Mouse (Mus musculus) erythroblast, adult 5-6 weeks (primary cell): ENCODE measurements around the gene Tbp. TPM values are rescaled to one million over a fixed set of nuclear protein-coding genes. Genes with fewer than 3 reads are reported as not detected.

ENCODE experiments used
- ATAC-seq: replicated peaks from 2 replicates; pipeline ENCODE4 v1.8.0; 2016; ENCODE audit warnings: moderate number of reproducible peaks, mild to moderate bottlenecking, moderate TSS enrichment, inconsistent platforms; ENCODE audit not compliant: poor library complexity, low FRiP score, severe bottlenecking
- total RNA-seq, 2 experiments: library from RNA; stranded (forward) in 1 of 2; stranded (reverse) in 1 of 2; fragments of 150-400 nt in 1 of 2; fragments of 200-764, 138-1000 nt in 1 of 2; gene quantifications; 2 replicates each; pipeline versions ENCODE4 v1.2.3 to v1.2.4; 2015 to 2017; ENCODE audit warnings: low replicate concordance in 2 of 2

The Tbp gene
- total RNA-seq (2015; ENCODE audit: low replicate concordance) (44.5 and 61.7 TPM in 2 replicates), total RNA-seq (2017; ENCODE audit: low replicate concordance) (15.3 and 33.3 TPM in 2 replicates)

DNA sequence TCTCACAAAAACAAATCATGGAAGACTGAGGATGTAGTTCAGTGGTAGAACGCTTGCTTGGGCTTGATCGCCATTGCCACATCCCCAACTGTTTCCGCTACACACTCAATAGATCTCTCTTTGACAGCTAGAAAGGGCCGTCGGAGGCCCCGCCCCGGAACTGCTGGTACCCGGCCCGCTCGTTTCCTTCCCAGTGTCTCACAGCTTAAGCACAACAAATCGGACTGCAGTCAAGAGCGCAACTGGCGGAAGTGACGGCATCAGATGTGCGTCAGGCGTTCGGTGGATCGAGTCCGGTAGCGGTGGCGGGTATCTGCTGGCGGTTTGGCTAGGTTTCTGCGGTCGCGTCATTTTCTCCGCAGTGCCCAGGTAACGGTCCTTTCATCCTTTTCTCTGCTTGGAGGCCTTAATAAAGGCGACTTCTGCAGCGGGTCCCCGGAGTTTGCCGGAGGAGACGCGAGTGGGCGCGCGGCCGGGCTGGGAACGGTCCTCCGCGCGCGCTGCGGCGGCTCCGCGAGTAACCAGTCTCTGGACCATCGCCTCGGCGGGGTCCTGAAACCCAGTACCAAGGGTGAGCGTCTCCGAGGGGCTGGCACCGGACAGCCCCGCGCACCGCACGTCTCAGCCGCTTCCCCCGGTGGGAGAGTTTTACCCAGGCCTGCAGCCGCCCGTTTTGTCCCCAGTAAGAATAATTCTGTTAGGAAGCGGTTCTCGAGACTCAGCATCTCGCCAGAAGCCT lies at the start of gene Tbp, which contains the start of gene Psmb1:
TSS of gene Tbp (plus strand) at position 233 of the 739 bp plus-strand sequence.
TSS of gene Psmb1 (minus strand) at position 96 of the 739 bp plus-strand sequence.
- ATAC-seq: peak; percentile 90

DNA sequence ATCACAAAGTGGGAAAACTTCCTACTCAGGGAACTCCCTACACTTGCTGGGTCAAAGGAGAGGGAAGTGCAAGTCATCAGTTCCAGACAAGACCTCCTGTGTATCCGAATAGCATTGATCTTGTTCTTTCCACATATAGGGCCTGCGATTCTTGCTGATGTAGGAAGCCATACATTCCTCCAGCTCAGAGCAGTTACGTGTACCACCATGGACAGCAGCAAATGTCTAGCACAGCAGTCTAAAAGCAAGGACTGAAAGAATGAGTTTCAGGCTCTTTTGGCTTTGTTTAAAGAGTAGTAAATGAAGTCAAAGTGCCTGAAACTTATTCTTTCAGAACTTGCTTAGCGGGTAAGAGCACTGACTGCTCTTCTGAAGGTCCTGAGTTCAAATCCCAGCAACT lies 44.5 kb upstream of the Tbp start:
- ATAC-seq: no peak

DNA sequence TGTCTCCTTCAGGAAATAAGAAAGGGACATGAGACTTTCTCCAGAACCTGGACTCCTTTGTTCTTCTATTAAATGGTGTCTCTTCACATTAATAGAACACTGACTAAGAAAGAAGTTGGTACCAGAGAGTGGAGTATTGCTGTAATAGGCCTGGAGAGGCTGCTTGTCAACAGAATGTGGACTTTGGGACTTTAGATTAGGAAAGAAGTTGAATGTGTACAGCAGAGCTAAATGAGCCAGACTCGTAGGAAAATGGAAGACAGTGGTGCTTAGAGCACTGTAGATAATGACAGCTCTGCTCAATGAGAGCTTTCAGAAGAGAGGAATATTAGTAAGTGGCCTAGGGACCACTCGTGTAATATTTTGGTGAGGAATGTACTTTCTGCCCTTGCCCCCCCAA lies 43.1 kb upstream of the Tbp start:
- ATAC-seq: no peak

DNA sequence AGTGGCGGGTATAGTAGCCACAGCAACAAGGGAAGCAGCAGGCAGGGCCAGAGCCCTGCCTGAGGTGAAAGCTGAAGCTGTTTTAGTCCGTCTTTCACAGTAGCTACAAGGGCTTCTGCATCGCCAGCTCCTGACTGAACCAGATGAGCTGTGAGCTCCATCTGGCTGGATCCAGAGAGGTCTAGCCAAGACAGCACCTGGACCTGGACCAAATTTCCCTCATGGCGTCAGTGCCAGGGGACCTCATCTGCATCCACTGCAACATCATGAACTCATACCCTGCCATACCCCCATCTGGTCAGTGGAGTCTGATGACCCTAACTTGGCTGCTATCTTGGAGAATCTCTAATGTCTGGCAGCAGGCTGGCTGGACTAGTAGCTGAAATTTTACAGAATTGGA lies 39.9 kb upstream of the Tbp start:
- ATAC-seq: no peak

DNA sequence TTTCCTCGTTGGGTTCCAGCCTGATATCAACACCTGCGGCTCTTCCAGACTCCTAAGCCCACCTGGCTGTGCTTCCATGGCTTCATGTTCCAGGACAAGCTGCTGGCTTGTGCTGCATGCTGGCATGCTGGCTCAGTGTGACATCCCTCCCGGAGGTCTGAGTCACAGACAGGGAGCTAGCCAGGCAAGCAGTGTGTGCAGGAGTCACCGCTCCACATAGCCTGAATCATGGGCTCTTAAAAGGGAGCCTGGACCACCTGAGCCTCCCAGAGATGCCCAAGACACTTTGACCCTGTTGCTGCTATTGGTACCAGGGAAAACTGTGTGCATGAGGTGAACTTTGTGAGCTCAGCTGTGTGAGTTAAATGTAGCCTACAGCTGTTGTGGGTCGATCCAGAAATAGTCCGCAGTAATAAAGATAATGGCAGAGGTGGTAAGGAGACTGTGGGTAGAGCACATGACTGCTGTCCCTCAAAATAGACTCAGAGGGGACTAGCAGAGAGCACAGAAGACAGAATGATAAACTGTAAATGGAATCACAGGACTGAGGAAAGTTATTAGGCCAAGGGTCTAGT lies 37.7 kb upstream of the Tbp start:
- ATAC-seq: no peak

DNA sequence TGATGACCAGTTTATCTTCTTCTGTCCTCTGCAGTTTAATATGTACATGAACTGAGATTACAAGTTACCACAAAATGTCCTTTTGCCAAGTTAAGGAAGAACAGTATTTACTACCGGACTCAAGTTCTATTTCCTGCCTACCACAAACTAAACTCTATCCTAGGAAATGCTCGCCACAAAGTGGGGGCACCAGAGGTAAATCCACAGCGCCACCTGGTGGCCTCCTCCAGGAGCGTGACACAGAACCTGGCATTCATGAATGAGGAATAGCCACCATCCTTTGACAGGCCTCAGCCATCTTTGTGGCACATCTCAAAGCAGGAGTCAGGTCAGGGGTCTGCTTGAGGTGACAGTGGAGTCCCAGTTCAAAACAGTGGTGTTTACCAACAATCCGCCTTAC lies 32.0 kb upstream of the Tbp start:
- ATAC-seq: peak; percentile 94

DNA sequence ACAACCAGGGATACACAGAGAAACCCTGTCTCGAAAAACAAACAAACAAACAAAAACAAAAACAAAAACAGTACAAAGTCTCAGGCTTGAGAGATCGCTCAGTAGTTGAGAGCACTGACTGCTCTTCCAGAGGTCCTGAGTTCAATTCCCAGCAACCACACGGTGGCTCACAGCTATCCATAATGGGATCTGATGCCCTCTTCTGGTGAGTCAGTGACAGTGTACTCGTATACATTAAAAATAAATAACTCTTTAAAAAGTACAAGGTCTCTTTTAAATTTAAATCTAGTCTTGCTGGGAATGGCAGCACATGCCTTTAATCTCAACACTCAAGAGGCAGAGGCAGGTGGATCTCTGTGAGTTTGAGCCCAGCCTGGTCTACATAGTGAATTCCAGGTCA lies 27.0 kb upstream of the Tbp start:
- ATAC-seq: no peak

DNA sequence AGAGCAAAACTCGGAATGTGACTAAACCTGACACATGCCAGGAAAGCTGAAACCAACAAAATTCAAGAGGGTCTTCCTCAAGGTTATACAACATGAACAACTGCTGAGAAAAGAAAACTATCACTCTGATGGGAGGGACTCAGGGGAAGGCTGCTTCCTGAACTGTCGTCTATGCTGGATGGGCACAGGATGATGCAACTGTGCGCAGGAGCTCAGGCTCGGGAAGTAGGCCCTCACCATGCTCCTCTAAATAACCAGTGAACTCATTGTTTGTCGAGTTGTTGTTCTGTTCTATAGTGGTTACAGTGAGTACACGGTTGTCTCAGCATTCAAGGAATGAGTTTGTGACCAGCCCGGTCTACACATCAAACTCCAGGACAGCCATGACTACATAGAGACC lies 9.1 kb upstream of the Tbp start:
- no peak for ATAC-seq

DNA sequence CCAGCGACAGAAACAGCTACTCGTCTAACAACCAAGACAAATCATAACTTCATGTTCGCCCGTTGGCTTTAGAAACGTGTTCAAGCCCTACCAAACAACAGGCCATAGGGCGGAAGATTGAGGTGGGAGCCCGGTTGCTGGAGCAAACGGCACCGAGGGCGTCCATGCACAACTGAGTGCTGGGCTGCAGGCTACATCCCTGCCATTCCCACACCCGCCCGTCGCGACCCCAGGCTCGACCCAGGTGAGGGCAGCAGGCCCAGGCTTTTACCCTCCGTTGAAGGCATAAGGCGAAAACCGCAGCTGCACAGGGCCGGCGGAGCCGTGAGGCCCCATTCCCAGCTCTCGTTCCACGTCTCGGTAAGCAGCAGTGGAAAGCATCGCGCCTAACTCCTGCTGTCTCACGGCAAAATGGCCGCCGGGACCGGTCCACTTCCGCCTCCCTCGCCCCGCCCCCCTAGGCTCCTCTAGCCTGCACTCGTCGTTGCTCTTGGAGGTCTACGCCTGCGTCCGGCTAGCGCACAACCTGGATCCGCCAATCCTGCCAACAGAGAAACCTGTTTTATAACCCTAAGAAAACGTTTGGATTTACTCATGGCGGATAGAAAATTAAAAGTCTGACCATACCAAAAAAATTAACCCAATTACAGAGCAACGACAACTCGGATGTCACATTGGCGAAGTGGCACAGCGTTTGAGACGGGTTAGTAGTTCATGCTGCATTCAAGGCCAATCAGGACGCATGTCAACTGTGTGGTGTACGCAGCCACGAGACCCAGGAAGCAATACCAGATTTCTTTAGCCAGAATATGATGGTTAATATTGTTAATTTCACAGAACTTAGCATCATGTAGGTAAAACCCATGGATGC lies 1.6 kb upstream of the Tbp start:
- peak; percentile 94 for ATAC-seq

DNA sequence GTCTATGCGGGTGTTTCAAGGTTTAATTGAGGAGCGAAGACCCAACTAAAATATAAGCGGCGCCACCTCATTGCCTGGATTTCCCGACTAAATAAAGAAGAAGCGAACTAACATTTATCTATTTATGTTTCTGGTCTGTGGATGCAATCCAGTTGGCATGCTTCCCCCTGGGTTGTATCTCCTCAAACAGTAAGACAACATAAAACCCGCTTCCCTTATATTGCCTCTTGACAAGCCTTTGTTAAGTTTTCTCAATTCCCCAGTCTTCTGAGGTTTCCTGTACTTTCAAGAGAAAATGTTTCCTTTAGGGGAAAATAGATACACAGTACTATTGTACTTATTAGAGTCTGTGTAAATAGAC lies 955 bp upstream of the Tbp start:
- ATAC-seq: no peak

DNA sequence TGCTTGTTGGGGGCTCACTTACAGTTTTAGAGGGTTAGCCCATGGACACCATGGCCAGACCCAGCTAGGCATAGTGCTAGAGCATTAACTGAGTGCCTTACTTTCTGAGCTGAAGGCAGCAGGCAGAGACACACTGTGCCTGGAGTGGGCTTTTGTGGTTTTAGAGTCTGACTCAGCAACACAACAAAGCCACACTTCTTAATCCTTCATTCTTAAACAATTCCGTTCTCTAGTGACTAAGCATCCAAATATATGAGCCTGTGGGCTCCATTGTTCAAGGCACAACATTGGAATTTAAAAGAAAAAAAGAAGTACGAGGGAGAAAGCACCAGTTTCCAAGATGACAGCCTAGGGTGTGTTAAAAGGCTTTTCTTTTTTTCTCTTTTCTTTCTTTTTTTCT lies 11.0 kb downstream of the Tbp start:
- no peak for ATAC-seq

DNA sequence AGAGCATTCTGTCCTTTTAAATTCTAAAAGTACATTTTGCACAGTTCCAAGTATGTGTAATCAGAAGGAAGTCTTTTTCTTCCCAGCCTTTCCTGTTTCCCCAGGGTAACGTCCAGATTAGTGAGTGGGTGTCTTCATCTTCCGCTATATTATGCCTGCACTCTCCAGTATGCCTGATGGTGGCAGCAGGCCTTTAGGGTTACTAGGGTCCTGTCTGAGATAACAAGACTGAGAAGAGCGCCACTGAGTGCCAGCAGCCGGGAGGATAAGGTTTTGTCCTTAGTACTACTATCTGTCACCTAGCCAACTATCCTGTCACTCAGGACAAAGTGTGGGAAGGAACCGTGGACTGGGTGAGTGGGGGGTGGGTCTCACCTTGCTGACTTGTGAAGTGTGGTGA lies 18.1 kb downstream of the Tbp start:
- no peak for ATAC-seq

DNA sequence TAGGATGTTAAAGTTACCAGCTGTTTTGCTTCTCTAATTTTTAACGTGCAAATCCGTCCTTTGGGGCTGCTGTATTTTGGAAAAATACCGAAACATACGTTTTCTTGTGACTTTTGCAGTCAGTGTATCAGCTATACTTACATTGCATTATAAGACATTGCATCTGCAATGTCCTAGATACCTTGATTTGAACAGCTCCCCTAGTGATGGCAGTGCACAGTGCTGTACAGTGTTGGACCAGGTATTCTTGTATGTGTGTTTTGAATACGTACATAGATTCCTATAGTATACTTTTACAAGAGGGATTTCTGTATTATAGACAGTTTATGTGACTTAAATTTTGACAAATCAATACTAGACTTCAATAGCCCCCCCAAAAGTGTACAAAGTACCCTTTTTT lies 18.5 kb downstream of the Tbp start:
- ATAC-seq: no peak

DNA sequence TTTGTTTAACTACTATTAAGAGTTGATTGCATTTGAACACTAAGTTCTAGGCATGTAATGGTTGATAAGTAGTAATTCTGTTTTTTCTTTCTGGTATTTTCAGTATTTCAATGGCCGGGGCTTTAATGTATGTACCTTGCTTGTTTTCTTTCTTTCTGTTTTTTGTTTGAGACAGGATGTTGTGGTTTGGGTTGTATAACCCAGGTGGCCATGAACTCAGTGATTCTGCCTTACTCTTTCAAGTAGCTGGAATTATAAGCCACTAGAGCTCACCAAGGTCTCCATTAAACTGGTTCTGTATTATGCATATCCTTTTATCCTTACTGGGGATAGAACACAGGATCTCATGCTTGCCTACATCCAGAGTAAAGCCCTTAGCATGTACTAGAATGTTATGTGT lies 19.1 kb downstream of the Tbp start:
- ATAC-seq: no peak

DNA sequence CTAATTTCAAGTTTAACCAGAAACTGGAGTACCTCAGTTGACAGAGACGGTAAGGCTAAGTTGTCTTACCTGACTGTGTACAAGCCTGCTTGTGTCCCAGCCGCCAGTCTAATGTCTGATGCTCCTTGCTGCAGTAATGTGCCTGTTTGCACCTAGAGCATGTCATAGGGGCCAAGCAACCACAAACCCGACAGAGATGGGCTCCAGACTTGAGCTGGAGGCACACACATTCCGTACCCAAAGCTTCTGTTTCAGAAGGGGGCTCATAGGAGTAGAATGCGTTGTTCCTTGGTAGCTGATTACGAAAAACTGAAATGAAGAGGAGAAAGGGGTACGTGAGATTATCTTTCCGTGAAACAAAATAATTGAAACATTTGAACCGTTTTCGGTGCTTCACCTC lies 26.6 kb downstream of the Tbp start:
- ATAC-seq: no peak

DNA sequence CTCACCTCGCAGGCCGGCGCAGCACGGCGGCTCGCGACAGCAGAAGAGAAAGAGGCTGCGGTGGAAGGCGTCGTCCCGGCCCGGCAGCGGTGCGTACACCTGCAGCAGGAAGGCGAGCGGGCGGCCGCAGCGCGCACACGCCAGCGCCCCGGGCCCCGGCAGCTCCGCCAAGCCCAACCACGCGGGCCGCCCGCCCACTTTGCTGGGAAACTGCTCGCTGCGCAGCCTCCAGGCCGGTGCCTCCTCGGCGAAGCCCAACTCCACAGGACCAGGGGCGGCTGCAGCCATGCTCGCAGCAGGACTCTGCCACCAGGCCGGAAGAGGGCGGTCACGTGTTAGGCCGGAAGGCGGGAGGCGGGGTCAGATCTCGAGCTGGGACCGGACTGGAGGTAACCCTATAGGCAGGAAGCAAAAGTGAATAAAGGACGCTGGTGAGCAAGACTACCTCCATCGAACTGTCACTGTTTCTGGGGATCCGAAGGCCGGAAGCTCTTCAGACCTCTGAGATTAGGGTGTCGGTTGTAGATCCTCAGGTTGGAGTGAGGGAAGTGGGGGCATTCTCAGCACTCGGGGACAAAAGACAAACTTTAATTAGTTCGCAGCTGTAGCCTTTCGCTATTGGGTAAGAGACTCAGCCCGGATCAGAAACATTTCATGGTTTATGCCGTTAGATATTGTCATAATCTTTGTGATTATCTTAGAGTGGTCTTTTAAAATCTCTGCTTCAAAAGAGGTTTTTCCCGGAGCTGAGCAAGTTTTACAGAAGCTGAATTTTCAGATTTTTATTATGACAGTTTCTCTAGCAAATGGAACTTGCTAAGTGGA lies 27.5 kb downstream of the Tbp start, which contains the start of gene Pdcd2:
TSS of gene Pdcd2 (minus strand) at position 316 of the 825 bp plus-strand sequence.
- ATAC-seq: peak; percentile 100

DNA sequence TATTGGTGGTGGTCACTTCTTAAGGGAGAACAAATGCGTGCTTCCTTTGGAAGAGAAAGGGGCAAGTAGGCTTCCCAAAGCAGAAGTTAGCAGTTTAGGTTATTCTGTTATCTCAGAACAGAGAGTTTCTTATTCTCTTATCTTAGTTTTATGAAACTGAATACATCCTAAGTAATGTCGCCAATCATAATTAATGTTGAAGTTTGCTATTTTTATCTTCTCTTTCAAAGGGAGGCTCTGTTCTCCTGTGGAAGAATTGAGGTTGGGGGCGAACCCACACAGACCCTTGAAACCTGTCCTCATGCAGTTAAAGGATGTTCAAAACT lies 28.1 kb downstream of the Tbp start:
- no peak for ATAC-seq

DNA sequence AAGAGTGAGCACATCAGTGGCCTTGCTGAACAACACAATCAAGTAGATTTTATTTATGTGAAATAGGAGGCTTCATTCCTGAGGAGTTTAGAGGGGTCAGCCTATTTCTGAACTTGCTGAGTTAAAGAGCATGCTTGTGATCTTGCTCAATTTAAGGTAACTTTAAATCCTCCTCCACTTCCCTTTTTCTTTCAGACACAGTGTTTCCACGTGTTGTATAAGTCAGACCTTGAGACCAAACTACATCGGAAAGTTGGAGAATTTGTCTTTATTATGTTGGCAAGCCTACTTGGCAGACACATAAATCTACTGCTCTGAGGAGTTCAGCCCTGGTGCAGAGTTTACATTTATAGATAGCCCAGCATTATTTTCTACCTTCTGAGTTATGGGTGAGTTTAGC lies 29.2 kb downstream of the Tbp start:
- ATAC-seq: no peak

DNA sequence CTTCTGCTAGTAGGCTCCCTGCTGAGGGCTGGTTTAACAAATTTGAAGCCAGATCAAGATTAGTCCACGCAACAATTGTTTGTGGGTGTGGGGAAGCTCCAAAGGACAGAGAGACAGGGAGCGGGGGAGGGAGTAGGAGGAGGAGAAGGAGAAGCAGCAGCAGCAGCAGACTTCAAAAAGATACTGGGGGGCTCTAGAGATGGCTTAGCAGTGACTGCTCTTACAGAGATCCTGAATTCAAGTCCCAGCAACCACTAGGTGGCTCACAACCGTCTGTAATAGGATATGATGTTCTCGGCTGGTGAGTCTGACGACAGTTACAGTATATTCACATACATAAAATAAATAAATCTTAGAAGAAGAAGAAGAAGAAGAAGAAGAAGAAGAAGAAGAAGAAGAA lies 30.5 kb downstream of the Tbp start:
- ATAC-seq: no peak

DNA sequence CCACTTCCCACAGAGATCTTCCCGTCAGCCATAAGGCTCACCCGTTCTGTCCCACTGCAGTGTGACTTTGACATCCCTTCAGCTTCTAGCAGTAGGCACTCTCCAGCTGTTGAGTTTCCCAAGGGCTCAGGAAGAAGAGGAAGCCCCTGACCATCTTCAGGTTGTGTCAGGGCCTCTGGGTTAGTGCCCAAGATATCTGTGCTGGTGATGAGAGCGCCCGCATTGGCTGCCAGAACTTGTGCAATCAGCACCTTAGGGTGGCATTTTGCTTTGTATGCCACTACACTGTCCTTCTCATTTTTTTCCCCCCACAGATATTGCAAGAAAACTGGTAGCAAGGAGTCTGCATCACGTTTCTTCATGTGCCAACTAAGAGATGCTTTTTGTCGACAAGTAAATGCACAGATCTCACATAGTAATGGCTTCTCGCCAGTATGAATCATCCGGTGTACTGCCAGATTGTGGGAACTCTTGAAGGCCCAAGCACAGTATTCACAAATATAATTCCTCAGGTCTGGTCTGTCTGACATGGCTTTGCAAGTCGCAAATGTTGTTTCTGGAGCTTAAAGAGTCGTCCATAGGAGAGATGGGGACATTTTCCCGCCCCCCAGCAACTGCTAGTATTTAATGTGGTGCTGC lies 35.6 kb downstream of the Tbp start:
- ATAC-seq: no peak
